Mouse (Mus musculus) liver, adult 2 months (tissue): Measurements from ENCODE around the gene Mrpl34. TPM values are rescaled to one million over a fixed set of nuclear protein-coding genes. Genes with fewer than 3 reads are reported as not detected.

ENCODE experiments used
- DNase-seq: peaks from one replicate; pipeline ENCODE4 v3.0.0-alpha.2; 2011; ENCODE audit warnings: low read depth, low spot score; ENCODE audit errors: extremely low read depth
- H3K27ac ChIP-seq: fragments of 200-500 bp; replicated peaks from 2 replicates; pipeline ENCODE4 v1.5.1; 2012; ENCODE audit warnings: low read depth, mild to moderate bottlenecking, control low read depth, inconsistent platforms, low read length; ENCODE audit not compliant: insufficient read depth
- H3K27me3 ChIP-seq: fragments of 200-500 bp; 2 replicates; pipeline ENCODE4 v1.6.1; 2012; ENCODE audit warnings: mild to moderate bottlenecking, moderate library complexity, low read length, inconsistent platforms; ENCODE audit not compliant: control insufficient read depth, insufficient read depth
- H3K36me3 ChIP-seq: fragments of 200-500 bp; 2 replicates; pipeline ENCODE4 v1.6.1; 2012; ENCODE audit warnings: low read length, inconsistent platforms; ENCODE audit not compliant: control insufficient read depth, insufficient read depth
- H3K4me1 ChIP-seq: fragments of 200-500 bp; 2 replicates; pipeline ENCODE4 v1.6.1; 2011; ENCODE audit warnings: low read length; ENCODE audit not compliant: control insufficient read depth, insufficient read depth
- H3K4me3 ChIP-seq: fragments of 200-500 bp; 2 replicates; pipeline ENCODE4 v1.5.1; 2011; ENCODE audit warnings: low read depth, mild to moderate bottlenecking, control low read depth, low read length, moderate library complexity; ENCODE audit not compliant: insufficient read depth
- H3K79me2 ChIP-seq: fragments of 200-500 bp; 2 replicates; pipeline ENCODE4 v1.6.1; 2012; ENCODE audit warnings: inconsistent platforms, mild to moderate bottlenecking, low read length, moderate library complexity; ENCODE audit not compliant: control insufficient read depth, insufficient read depth
- H3K9ac ChIP-seq: fragments of 200-500 bp; 2 replicates; pipeline ENCODE4 v1.6.1; 2012; ENCODE audit warnings: low read depth, mild to moderate bottlenecking, control low read depth, inconsistent platforms, low read length
- CTCF ChIP-seq: fragments of 200-500 bp; IDR thresholded peaks from 2 replicates; pipeline ENCODE4 v1.5.1; 2011; ENCODE audit warnings: low read depth, low read length, control low read depth
- POLR2A ChIP-seq: fragments of 200-500 bp; IDR thresholded peaks from 2 replicates; pipeline ENCODE4 v1.6.1; 2011; ENCODE audit warnings: low read length, control low read depth; ENCODE audit not compliant: insufficient read depth; ENCODE audit errors: extremely low read depth
- whole genome bisulfite sequencing: fragments of 180-500 bp; shearing (Covaris S2); methylation state at CpG from one replicate; pipeline ENCODE4 v1.1.7; 2018; 5-methylcytosine and 5-hydroxymethylcytosine counted together
- polyA plus RNA-seq: library from polyadenylated mRNA; depleted of rRNA; stranded (reverse); fragments of >200 nt; gene quantifications from 2 replicates; pipeline ENCODE4 v1.2.3, GENCODE M21; 2012; rRNA removed
- total RNA-seq: library from RNA; depleted of rRNA; stranded (reverse); fragments of >200 nt; gene quantifications from 2 replicates; pipeline ENCODE4 v1.2.3, GENCODE M21; 2014; rRNA removed

Mrpl34 gene
- total and polyA plus RNA-seq, 2 experiments, result 35.1 to 104 TPM

DNA sequence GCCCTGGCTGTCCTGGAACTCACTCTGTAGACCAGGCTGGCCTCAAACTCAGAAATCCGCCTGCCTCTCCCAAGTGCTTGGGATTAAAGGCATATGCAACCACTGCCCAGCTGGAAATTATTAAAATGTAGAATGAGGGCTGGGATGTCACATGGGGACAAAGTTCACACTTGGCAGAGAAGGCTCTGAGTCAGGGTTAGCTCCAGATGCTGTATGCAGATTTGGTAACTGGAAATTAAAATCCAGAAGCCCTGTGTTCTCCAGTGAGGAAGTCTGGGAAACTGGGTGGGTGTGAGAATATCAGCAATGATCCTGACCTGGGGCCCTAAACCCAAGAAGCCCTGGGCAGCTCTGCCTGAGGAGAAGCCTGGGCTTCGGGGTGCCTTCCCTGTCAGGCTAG, 44.6 kb downstream of the Mrpl34 start:
- H3K9ac ChIP-seq, result no peak overlapping the region
- no peaks in the 10 kb centered on the region; the same call in 1 of the 2 replicates for H3K4me1 ChIP-seq
- 0 out of 2 replicates have a peak, but pooled peaks cover 3% of the 10 kb centered on the region for H3K27me3 ChIP-seq
- H3K79me2 ChIP-seq, result no peaks in the 10 kb centered on the region
- H3K27ac ChIP-seq, result no peak overlapping the region
- TF ChIP-seq CTCF (no peak), POLR2A (no peak)
- DNase-seq, result no peak
- no peak overlapping the region for H3K4me3 ChIP-seq
- 80% methylated on average over 2 of the region's 2 CpGs for WGBS
- no peaks in the 10 kb centered on the region for H3K36me3 ChIP-seq

DNA sequence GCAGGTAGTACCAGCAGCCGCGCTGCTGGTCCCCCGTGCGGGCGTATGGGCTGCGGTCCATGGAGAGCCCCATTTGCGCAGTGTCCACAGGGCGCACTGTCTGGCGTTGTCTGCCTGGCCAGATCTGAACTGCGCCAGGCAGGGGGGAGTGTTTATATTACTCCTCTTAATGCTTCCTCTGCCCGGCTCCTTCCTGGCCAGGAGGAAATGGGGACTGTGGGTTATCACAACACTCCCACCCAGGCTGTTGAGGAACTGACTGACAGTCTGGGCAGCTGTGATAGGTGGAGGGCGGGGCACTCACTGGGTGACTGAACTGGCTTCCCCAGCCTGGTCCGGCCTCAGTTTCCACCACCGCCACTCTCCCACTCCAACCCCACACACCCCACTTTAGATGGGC, 46.9 kb downstream of the Mrpl34 start, which contains the start of gene Plvap:
Plvap (minus strand) TSS at position 109 of the 400 bp plus-strand sequence.
- TF ChIP-seq POLR2A, result no peak
- TF ChIP-seq CTCF, result no peak
- no peak for DNase-seq
- Histone ChIP-seq H3K4me1 (no peaks in the 10 kb centered on the region; the same call in 1 of the 2 replicates), H3K27ac (peak within 1 kb of the TSS; percentile 27; the same call in 1 of the 2 replicates), H3K36me3 (no peaks in the 10 kb centered on the region), H3K9ac (peak within 1 kb of the TSS; percentile 53), H3K4me3 (peak within 1 kb of the TSS; percentile 45), H3K27me3 (0 out of 2 replicates have a peak, but pooled peaks cover 3% of the 10 kb centered on the region), H3K79me2 (no peaks in the 10 kb centered on the region)
- WGBS, result 46% methylated on average over 14 of the region's 14 CpGs

DNA sequence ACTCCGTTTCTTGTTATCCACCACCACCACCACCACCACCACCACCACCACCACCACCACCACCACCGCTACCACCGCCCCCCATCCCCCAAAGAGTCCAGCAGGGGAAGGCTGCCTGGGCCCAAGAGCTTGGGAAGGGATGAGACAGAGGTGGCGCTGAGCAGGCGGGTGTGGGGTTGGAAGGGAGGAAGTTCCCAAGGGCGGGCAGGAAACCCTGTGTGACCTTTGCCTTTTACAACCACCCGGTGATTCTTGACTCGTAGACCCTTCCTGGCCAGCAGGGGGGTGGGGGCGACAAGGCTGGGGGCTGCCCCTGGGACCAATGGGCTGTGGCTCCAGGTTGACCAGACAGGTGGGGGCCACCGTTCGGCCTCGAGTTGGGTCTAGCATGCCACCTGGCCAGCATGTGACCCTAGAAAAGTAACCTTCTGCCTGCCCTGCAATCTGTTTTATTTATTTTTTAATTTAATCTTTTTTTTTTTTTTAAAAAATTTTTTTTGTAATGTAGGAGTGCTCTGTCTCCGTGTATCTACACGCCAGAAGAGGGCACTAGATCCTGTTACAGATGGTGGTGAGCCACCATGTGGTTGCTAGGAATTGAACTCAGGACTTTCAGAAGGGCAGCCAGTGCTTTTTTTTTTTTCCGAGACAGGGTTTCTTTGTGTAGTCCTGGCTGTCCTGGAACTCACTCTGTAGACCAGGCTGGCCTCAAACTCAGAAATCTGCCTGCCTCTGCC, 48.4 kb downstream of the Mrpl34 start:
- WGBS, result 60% methylated on average over 15 of the region's 15 CpGs
- no peaks in the 10 kb centered on the region for H3K27me3 ChIP-seq
- DNase-seq, result no peak
- H3K36me3 ChIP-seq, result no peaks in the 10 kb centered on the region
- no peak for TF ChIP-seq CTCF
- no peak for TF ChIP-seq POLR2A
- H3K4me1 ChIP-seq, result no peaks in the 10 kb centered on the region; the same call in 1 of the 2 replicates
- H3K9ac ChIP-seq, result no peak overlapping the region
- no peaks in the 10 kb centered on the region for H3K79me2 ChIP-seq
- H3K4me3 ChIP-seq, result no peak overlapping the region
- H3K27ac ChIP-seq, result no peak overlapping the region

DNA sequence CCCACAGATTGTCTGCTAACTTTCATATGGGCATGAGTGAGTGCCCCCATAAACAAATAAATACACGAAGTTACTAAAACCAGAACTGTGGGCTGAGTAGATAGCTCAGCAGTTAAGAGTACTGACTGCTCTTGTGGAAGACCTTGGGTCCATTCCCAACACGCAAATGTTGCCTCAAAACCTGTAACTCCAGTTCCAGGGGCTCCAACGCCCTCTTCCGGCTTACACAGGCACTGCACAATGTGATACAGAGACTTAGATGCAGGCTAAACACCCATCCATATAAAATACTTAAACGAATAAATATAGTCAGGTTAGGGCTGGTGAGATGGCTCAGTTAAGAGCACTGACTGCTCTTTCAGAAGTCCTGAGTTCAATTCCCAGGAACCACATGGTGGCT, 50.3 kb downstream of the Mrpl34 start:
- no peaks in the 10 kb centered on the region; the same call in 1 of the 2 replicates for H3K4me1 ChIP-seq
- H3K9ac ChIP-seq, result no peak overlapping the region
- TF ChIP-seq POLR2A, result no peak
- no peak; the same call in 1 of the 2 replicates for TF ChIP-seq CTCF
- no peaks in the 10 kb centered on the region for H3K36me3 ChIP-seq
- H3K4me3 ChIP-seq, result no peak overlapping the region
- H3K79me2 ChIP-seq, result no peaks in the 10 kb centered on the region
- DNase-seq, result no peak
- no peaks in the 10 kb centered on the region for H3K27me3 ChIP-seq
- WGBS, result 72% methylated on average over 5 of the region's 5 CpGs
- H3K27ac ChIP-seq, result no peak overlapping the region

Other genes with a start within 250 kb of the Mrpl34 start
- gene Myo9b, start 192.2 kb upstream of the Mrpl34 start, total RNA-seq, result 8.6 and 12.8 TPM in 2 replicates
- 6.6 and 7.6 TPM in 2 replicates for gene Myo9b, start 192.2 kb upstream of the Mrpl34 start, polyA plus RNA-seq
- 4.0 and 5.8 TPM in 2 replicates for gene Haus8, start 192.0 kb upstream of the Mrpl34 start, total RNA-seq
- gene Haus8, start 192.0 kb upstream of the Mrpl34 start, polyA plus RNA-seq, result 2.1 and 2.8 TPM in 2 replicates
- 76.6 and 82.2 TPM in 2 replicates for gene Use1, start 98.1 kb upstream of the Mrpl34 start, total RNA-seq
- 60.2 and 69.9 TPM in 2 replicates for gene Use1, start 98.1 kb upstream of the Mrpl34 start, polyA plus RNA-seq
- gene Ocel1, start 93.7 kb upstream of the Mrpl34 start, total RNA-seq, result 8.0 and 8.1 TPM in 2 replicates
- gene Ocel1, start 93.7 kb upstream of the Mrpl34 start, polyA plus RNA-seq, result 9.2 and 17.1 TPM in 2 replicates
- gene Nr2f6, start 83.0 kb upstream of the Mrpl34 start, total RNA-seq, result 73.9 and 117 TPM in 2 replicates
- gene Nr2f6, start 83.0 kb upstream of the Mrpl34 start, polyA plus RNA-seq, result 319 and 341 TPM in 2 replicates
- 7.9 and 9.7 TPM in 2 replicates for gene Ushbp1, start 69.2 kb upstream of the Mrpl34 start, total RNA-seq
- 7.9 and 13.6 TPM in 2 replicates for gene Ushbp1, start 69.2 kb upstream of the Mrpl34 start, polyA plus RNA-seq
- 42.7 and 44.8 TPM in 2 replicates for gene Babam1, start 68.1 kb upstream of the Mrpl34 start, total RNA-seq
- gene Babam1, start 68.1 kb upstream of the Mrpl34 start, polyA plus RNA-seq, result 98.5 and 106 TPM in 2 replicates
- gene Ankle1, start 58.9 kb upstream of the Mrpl34 start, total RNA-seq, result 0.09 and 0.34 TPM in 2 replicates
- 0.11 and 0.22 TPM in 2 replicates for gene Ankle1, start 58.9 kb upstream of the Mrpl34 start, polyA plus RNA-seq
- gene Abhd8, start 1.3 kb upstream of the Mrpl34 start, total RNA-seq, result 3.1 and 5.0 TPM in 2 replicates
- 6.7 and 11.7 TPM in 2 replicates for gene Abhd8, start 1.3 kb upstream of the Mrpl34 start, polyA plus RNA-seq
- gene Dda1, start 4.2 kb downstream of the Mrpl34 start, total RNA-seq, result 7.7 and 8.3 TPM in 2 replicates
- 32.5 and 34.1 TPM in 2 replicates for gene Dda1, start 4.2 kb downstream of the Mrpl34 start, polyA plus RNA-seq
- 2.3 and 3.8 TPM in 2 replicates for gene Ano8, start 21.0 kb downstream of the Mrpl34 start, total RNA-seq
- gene Ano8, start 21.0 kb downstream of the Mrpl34 start, polyA plus RNA-seq, result 3.7 and 5.2 TPM in 2 replicates
- 11.6 and 12.7 TPM in 2 replicates for gene Gtpbp3, start 23.1 kb downstream of the Mrpl34 start, total RNA-seq
- 12.9 and 15.5 TPM in 2 replicates for gene Gtpbp3, start 23.1 kb downstream of the Mrpl34 start, polyA plus RNA-seq
- gene Plvap, start 46.8 kb downstream of the Mrpl34 start, total RNA-seq, result 15.3 and 22.8 TPM in 2 replicates
- 128 and 132 TPM in 2 replicates for gene Plvap, start 46.8 kb downstream of the Mrpl34 start, polyA plus RNA-seq
- not detected in 2 replicates for gene Ccdc194, start 60.8 kb downstream of the Mrpl34 start, total RNA-seq
- 0.05 TPM in 1 of 2 replicates, not detected in the other for gene Ccdc194, start 60.8 kb downstream of the Mrpl34 start, polyA plus RNA-seq
- gene Bst2, start 72.5 kb downstream of the Mrpl34 start, total RNA-seq, result 603 and 678 TPM in 2 replicates
- gene Bst2, start 72.5 kb downstream of the Mrpl34 start, polyA plus RNA-seq, result 798 and 871 TPM in 2 replicates
- gene Mvb12a, start 78.0 kb downstream of the Mrpl34 start, total RNA-seq, result 98.9 and 105 TPM in 2 replicates
- 164 and 165 TPM in 2 replicates for gene Mvb12a, start 78.0 kb downstream of the Mrpl34 start, polyA plus RNA-seq
- gene Tmem221, start 93.9 kb downstream of the Mrpl34 start, total RNA-seq, result 0.46 and 0.47 TPM in 2 replicates
- gene Tmem221, start 93.9 kb downstream of the Mrpl34 start, polyA plus RNA-seq, result 0.14 and 0.55 TPM in 2 replicates
- not detected in 2 replicates for gene Nxnl1, start 101.6 kb downstream of the Mrpl34 start, total RNA-seq
- not detected in 2 replicates for gene Nxnl1, start 101.6 kb downstream of the Mrpl34 start, polyA plus RNA-seq
- gene Slc27a1, start 103.9 kb downstream of the Mrpl34 start, total RNA-seq, result 6.8 and 7.2 TPM in 2 replicates
- gene Slc27a1, start 103.9 kb downstream of the Mrpl34 start, polyA plus RNA-seq, result 12.5 and 15.7 TPM in 2 replicates
- 111 and 113 TPM in 2 replicates for gene Pgls, start 127.2 kb downstream of the Mrpl34 start, total RNA-seq
- 119 and 124 TPM in 2 replicates for gene Pgls, start 127.2 kb downstream of the Mrpl34 start, polyA plus RNA-seq
- 0.92 and 1.3 TPM in 2 replicates for gene Fam129c, start 132.7 kb downstream of the Mrpl34 start, total RNA-seq
- gene Fam129c, start 132.7 kb downstream of the Mrpl34 start, polyA plus RNA-seq, result 0.73 and 2.1 TPM in 2 replicates
- gene Colgalt1, start 146.0 kb downstream of the Mrpl34 start, total RNA-seq, result 43.2 and 55.0 TPM in 2 replicates
- 65.3 and 77.3 TPM in 2 replicates for gene Colgalt1, start 146.0 kb downstream of the Mrpl34 start, polyA plus RNA-seq
- 0.09 and 0.20 TPM in 2 replicates for gene Unc13a, start 206.8 kb downstream of the Mrpl34 start, total RNA-seq
- 0.15 and 0.72 TPM in 2 replicates for gene Unc13a, start 206.8 kb downstream of the Mrpl34 start, polyA plus RNA-seq
- 4.0 and 4.6 TPM in 2 replicates for gene Jak3, start 211.3 kb downstream of the Mrpl34 start, total RNA-seq
- gene Jak3, start 211.3 kb downstream of the Mrpl34 start, polyA plus RNA-seq, result 5.7 and 7.9 TPM in 2 replicates
- gene Insl3, start 224.3 kb downstream of the Mrpl34 start, total RNA-seq, result 0.74 and 1.1 TPM in 2 replicates
- 4.9 and 8.2 TPM in 2 replicates for gene Insl3, start 224.3 kb downstream of the Mrpl34 start, polyA plus RNA-seq
- 0.92 and 1.3 TPM in 2 replicates for gene B3gnt3, start 236.8 kb downstream of the Mrpl34 start, total RNA-seq
- 1.5 and 2.6 TPM in 2 replicates for gene B3gnt3, start 236.8 kb downstream of the Mrpl34 start, polyA plus RNA-seq